In the genomic region with DNA sequence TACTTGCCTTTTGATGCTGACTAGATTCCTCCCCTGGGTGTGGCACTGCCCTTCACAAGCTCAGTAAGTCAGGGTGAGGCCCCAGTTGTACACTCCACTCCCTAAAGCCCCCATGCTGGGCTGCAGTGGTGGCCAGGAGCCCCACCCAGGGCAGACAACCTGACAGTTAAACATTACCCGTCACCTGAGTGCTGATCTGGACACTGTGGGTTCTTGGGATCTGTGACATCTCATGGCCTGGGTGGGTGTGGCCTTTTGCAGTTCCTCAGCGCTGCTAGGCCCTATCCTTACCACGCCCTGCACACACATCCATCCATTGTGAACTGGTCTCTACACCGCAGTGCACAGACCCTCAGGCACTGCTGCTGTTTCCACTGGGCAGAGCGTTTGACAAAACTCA, we compare ENCODE assay signal across 10 mouse cellular contexts. TPM values are rescaled to one million over a fixed set of nuclear protein-coding genes. Genes with fewer than 3 reads are reported as not detected.
DNase-seq lines count a peak whose midpoint lies in the region; ATAC-seq and TF ChIP-seq lines count a peak whose summit lies in the region.
"Had no signal": no experiment of that assay in that cellular context is flagged by ENCODE, and none has a peak within 500 bp of the region (broad histone marks: within the 10 kb centered on the region; RNA-seq: fewer than 3 reads in every experiment).

No protein-coding gene starts in this region.

- H3K36me3 ChIP-seq in kidney, embryonic 15.5 days, result no peaks in the 10 kb centered on the region
- no peaks in the 10 kb centered on the region for H3K36me3 ChIP-seq in kidney, embryonic 16.5 days (ENCODE audit: insufficient read depth, low read length)
- no peaks in the 10 kb centered on the region for H3K36me3 ChIP-seq in ES-E14 (ENCODE audit: control insufficient read depth, insufficient read depth, low read length, poor library complexity, severe bottlenecking)
- no peaks in the 10 kb centered on the region for H3K36me3 ChIP-seq in neural tube, embryonic 15.5 days

- H3K27me3 ChIP-seq in kidney, embryonic 15.5 days, result no peaks in the 10 kb centered on the region
- H3K27me3 ChIP-seq in kidney, embryonic 16.5 days (ENCODE audit: insufficient read depth, low read length), result no peaks in the 10 kb centered on the region
- H3K27me3 ChIP-seq in neural tube, embryonic 15.5 days (replicated peaks), result no peaks in the 10 kb centered on the region

- peak overlapping the region; percentile 41; the same call in 1 of the 2 replicates for H3K27ac ChIP-seq in kidney, embryonic 15.5 days
- H3K27ac ChIP-seq in kidney, embryonic 16.5 days (ENCODE audit: low read length), result no peak overlapping the region; the same call in 1 of the 2 replicates
- no peak overlapping the region for H3K27ac ChIP-seq in ES-E14 (ENCODE audit: insufficient read depth, low read depth, low read length, poor library complexity, severe bottlenecking)
- no peak overlapping the region for H3K27ac ChIP-seq in neural tube, embryonic 15.5 days (replicated peaks)

- in situ Hi-C loops in ES-E14 (cut with MboI; ENCODE audit: low sequenced_read_pairs in 2 of 2, unreplicated experiment in 2 of 2), result no loop called here

- no peak for ATAC-seq in kidney, embryonic 15.5 days (replicated peaks; ENCODE audit: low FRiP score)
- no peak for ATAC-seq in kidney, embryonic 16.5 days (ENCODE audit: low FRiP score, low TSS enrichment)
- ATAC-seq in neural tube, embryonic 15.5 days (ENCODE audit: low FRiP score), result no peak
- ATAC-seq in inflammation-experienced regulatory T-cells, adult 6 months, result no peak
- ATAC-seq: activated CD4-positive, CD25-positive, alpha-beta regulatory T cell, adult 4 months had no signal

- no peaks in the 10 kb centered on the region for H3K9me3 ChIP-seq in kidney, embryonic 15.5 days (replicated peaks)
- no peaks in the 10 kb centered on the region for H3K9me3 ChIP-seq in kidney, embryonic 16.5 days (ENCODE audit: low read length)
- no peaks in the 10 kb centered on the region for H3K9me3 ChIP-seq in ES-E14 (ENCODE audit: control insufficient read depth, insufficient read depth, low read depth, low read length)
- no peaks in the 10 kb centered on the region for H3K9me3 ChIP-seq in neural tube, embryonic 15.5 days (replicated peaks)

- no peak overlapping the region for H3K9ac ChIP-seq in kidney, embryonic 15.5 days
- no peak overlapping the region for H3K9ac ChIP-seq in kidney, embryonic 16.5 days (replicated peaks; ENCODE audit: low read length)
- no peak overlapping the region for H3K9ac ChIP-seq in ES-E14 (ENCODE audit: insufficient read depth, low read depth, low read length, poor library complexity, severe bottlenecking)
- H3K9ac ChIP-seq in neural tube, embryonic 15.5 days (replicated peaks), result no peak overlapping the region

- H3K4me2 ChIP-seq in kidney, embryonic 15.5 days, result 0 out of 2 replicates have a peak overlapping the region, but pooled peaks have one; percentile 4
- no peak overlapping the region for H3K4me2 ChIP-seq in kidney, embryonic 16.5 days (replicated peaks; ENCODE audit: low read depth, low read length)
- H3K4me2 ChIP-seq in neural tube, embryonic 15.5 days, result peak overlapping the region; percentile 20; the same call in 1 of the 2 replicates
- H3K4me2 ChIP-seq: liver, embryonic 11.5 days had no signal

- 72% methylated on average over 5 of the region's 5 CpGs for WGBS in kidney, embryonic 15.5 days
- WGBS in kidney, embryonic 16.5 days, result 80% methylated on average over 5 of the region's 5 CpGs
- 85% methylated on average over 5 of the region's 5 CpGs for WGBS in neural tube, embryonic 15.5 days

- peaks cover 81% of the 10 kb centered on the region for H3K4me1 ChIP-seq in kidney, embryonic 15.5 days
- H3K4me1 ChIP-seq in kidney, embryonic 16.5 days (ENCODE audit: insufficient read depth, low read length), result peaks cover 73% of the 10 kb centered on the region
- H3K4me1 ChIP-seq in ES-E14 (ENCODE audit: control insufficient read depth in 2 of 2, insufficient read depth in 2 of 2, low read length in 2 of 2, poor library complexity in 1 of 2), result peaks cover 18 to 49% of the 10 kb centered on the region in 2 experiments
- H3K4me1 ChIP-seq in neural tube, embryonic 15.5 days, result peaks cover 44% of the 10 kb centered on the region

- no peak overlapping the region for H3K4me3 ChIP-seq in kidney, embryonic 15.5 days (replicated peaks)
- H3K4me3 ChIP-seq in kidney, embryonic 16.5 days (ENCODE audit: low read length), result no peak overlapping the region
- no peak overlapping the region for H3K4me3 ChIP-seq in ES-E14 (ENCODE audit: insufficient read depth in 1 of 2, low read depth in 1 of 2, low read length in 2 of 2, poor library complexity in 1 of 2, severe bottlenecking in 1 of 2)
- no peak overlapping the region for H3K4me3 ChIP-seq in neural tube, embryonic 15.5 days (replicated peaks)

- peak; percentile 57 for DNase-seq in cerebellum, adult 9-11 months
- no peak for DNase-seq in cerebellum, postnatal 10 days
- peak; percentile 40 for DNase-seq in ES-E14 (ENCODE audit: low read depth, low spot score)
- no peak for DNase-seq in right cerebral cortex, adult 2 months (ENCODE audit: low spot score in 2 of 2)

TF ChIP-seq in ES-E14, 5 proteins besides CTCF, POLR2A, EP300 and RAD21:
- TF ChIP-seq ZNF384 (IDR thresholded peaks at IDR 0.05; ENCODE audit: low read depth, low read length) (no peak), MAFK (IDR thresholded peaks at IDR 0.05; ENCODE audit: insufficient read depth, low read depth, low read length) (0 out of 2 replicates have a peak, but pooled peaks have one; percentile 7)
TF ChIP-seq in ES-E14: peak in this region for 1.

RNA-seq across cellular contexts. Expression of a gene that starts 55.3 kb away (rescaled TPM):
- polyA plus RNA-seq in kidney, embryonic 15.5 days (2015; fragmentation: Nextera tagmentation; extraction: Ambion mirVana), result 18.9 and 22.7 TPM in 2 replicates
- 21.5 and 24.1 TPM in 2 replicates for polyA plus RNA-seq in kidney, embryonic 16.5 days (2015; fragmentation: Nextera tagmentation; extraction: Ambion mirVana)
- 16.0 and 26.7 TPM in 2 replicates for total RNA-seq in ES-E14 (2012; rRNA removed)
- polyA plus RNA-seq in neural tube, embryonic 15.5 days (2015; fragmentation: Nextera tagmentation; extraction: Ambion mirVana), result 104 and 120 TPM in 2 replicates
- polyA plus RNA-seq in inflammation-experienced regulatory T-cells, adult 6 months (2017; shearing (Covaris generic)), result under 1 TPM in 1 of 3 experiments, not detected in 2; 0.51 TPM

Comparison
In these comparisons a context has a peak if more than half of its experiments do, and no peak if none do; other contexts are left out.
1. DNase-seq: peak in cerebellum, adult 9-11 months (single experiment) and ES-E14 (single experiment); none in cerebellum, postnatal 10 days (0 of 2) and right cerebral cortex, adult 2 months (0 of 2).
2. RNA of a gene that starts 55.3 kb away (polyA plus RNA-seq): 104 to 120 TPM in neural tube, embryonic 15.5 days, 18.9 to 22.7 TPM in kidney, embryonic 15.5 days and 21.5 to 24.1 TPM in kidney, embryonic 16.5 days; 0.51 TPM in inflammation-experienced regulatory T-cells, adult 6 months; every median in the first group is over 10 times any median in the second.